Mouse (Mus musculus) mouse embryonic stem cell (cell line): Measurements from ENCODE around the gene Sema3g.

Experiments
- in situ Hi-C, 2 experiments: fragments of 300-500 bp; cut with MboI; formaldehyde crosslinking; loops; 1 replicate in 1 of 2; 3 replicates in 1 of 2; pipeline ENCODE4 v1.14.3; 2019 to 2020; ENCODE audit warnings: low sequenced_read_pairs in 2 of 2, low pct_unique_long_range_greater_than_20kb in 1 of 2, mixed read lengths in 1 of 2; ENCODE audit not compliant: unreplicated experiment in 1 of 2

Sema3g gene

DNA sequence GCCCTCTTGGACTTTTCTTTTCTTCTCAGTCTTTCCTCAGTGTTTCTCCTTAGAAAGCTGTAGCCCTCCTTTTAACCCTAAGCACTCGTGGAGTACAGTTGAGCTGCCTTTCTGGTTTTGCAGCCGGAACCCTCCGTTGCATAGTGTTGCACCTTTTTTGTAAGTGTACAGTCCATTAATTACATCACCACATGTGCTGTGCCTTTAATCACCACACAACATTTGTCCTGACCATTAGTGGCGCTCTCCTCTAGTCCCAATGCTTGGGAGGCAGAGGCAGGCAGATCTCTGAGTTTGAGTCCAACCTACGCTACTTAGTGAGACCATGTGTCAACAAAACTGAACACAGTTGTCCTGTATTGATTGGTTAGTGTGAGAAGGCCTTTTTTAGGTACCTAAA, 34.4 kb downstream of the Sema3g start:
- in situ Hi-C loops, result no loop called here

DNA sequence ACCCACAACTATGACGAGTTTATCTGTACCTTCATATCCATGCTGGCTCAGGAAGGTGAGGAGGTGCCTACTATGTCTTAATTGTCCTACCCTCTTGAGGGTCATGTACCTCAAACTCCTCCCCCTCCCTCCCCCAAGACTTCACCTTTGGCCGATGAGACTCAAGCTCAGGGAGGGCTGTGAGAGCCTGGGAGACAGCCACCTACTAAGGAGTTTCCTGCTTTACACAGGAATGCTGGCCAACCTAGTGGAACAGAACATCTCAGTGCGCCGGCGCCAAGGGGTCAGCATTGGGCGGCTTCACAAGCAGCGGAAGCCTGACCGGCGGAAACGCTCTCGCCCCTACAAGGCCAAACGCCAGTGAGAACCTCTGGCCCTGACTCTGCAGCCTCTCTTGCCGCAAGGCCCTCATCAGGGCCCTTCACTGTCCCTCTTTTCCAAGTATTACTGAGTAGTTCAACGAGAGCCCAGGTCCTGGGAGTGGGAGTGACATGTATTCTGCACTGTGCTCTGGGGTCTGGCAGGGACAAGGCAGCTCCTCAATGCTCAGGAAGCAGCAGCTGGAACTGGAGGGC, 40.9 kb downstream of the Sema3g start:
- in situ Hi-C loops, result no loop called here

DNA sequence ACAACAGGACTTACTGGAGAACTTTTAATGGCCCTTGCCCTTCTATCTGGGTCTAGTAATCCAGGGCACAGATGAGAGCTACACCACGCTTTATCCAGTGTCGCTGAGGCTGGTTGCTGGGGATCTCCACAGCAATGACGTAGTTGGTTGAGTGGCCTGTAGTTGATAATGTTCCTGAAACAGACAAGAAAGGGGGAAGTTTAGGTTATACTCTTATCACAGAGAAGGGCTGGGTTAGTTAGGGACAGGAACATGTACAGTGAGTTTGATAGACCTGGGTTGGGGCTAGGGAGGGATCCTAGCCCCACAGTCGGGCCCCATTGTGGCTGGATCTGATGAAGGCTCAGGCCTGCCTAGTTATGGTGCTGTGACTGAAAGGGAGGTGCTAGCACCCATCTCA, 42.7 kb downstream of the Sema3g start:
- in situ Hi-C loops, result no loop called here

GRCm38 (mm10) chr14:31260932-31261331, 43.3 kb downstream of the Sema3g start:
- in situ Hi-C loops, result no loop called here

DNA sequence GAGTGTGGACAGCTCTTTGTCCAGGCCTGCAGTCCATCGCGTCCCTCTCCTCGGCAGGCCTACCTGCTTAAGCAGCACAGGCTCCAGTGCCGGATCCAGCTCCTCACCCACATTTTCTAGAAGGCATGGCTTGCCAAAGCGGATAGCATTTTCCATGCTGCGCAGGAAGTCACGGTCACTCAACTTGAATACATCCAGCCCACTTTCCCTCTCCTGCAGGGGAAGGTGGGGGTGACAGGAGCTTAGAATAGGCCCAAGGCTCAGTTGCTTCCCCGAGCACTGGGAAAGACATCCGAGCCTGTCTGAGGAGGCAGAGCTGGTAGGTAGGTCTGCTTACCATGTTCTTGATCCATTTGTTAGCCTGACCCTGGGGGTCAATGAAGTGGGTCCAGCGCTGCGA, 50.0 kb downstream of the Sema3g start:
- in situ Hi-C loops, result no loop called here

DNA sequence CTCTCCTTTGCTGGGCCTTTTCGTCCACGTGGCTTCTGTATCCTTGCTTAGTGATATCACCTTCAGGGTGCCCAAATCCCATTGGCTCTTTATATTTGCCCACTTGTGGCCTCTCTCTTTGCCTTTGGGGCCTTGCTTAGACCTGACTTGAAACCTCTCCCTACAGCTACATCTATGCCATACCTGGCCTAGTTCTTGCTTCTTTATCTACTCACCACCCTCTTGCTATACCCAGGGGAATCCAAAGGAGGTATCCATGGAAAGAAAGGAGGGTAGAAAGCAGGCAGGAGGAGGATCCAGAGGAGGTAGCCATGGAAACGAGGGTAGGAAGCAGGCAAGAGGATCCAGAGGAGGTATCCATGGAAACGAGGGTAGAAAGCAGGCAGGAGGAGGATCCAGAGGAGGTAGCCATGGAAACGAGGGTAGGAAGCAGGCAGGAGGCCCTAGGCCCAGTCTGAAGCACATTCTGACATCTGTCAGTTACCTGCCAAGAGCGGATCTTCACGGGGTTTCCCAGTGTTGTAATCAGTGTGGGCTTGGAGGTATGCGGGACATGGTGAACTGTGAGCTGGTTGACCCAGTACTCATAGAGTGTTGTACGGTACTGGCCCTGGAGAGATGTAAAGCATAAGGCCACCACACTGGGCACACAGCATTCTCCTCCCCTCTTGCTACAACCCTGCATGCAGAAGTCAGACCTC, 50.8 kb downstream of the Sema3g start:
- in situ Hi-C loops, result no loop called here

GRCm38 (mm10) chr14:31269456-31270100, 51.9 kb downstream of the Sema3g start:
- in situ Hi-C loops, result no loop called here

- in situ Hi-C loops, result no loop called here
Observed at GRCm38 (mm10) chr14:31271121-31271520, 53.5 kb downstream of the Sema3g start.

- in situ Hi-C loops, result no loop called here
Observed at GRCm38 (mm10) chr14:31272164-31272563, 54.5 kb downstream of the Sema3g start.
